Mouse (Mus musculus): ENCODE measurements around the gene Ppp1r13b. TPM values are rescaled to one million over a fixed set of nuclear protein-coding genes. Genes with fewer than 3 reads are reported as not detected.

Ppp1r13b gene
- polyA plus RNA-seq, 1 experiment from 2014 or later: 9.5 TPM

DNA sequence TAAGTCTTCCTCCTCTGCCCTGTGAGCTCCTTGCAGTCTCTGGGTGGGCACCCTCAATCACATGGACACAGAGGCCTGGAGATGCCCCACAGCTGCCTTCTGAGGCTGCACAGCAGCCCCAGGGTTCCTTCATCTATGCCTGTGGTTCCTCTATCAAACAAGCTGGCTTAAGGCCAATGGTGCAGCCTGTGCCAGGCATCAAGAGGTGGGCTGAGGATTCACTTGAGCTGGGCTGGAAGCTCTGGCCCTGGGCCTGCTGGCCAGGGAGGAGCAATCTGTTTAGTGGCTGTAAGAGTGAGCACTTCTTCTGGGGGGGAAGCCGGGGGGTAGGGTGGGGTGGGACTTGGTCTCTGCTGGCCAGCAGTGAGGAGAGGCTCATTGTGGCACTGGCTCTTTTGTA is 19.4 kb upstream of the Ppp1r13b start:
- ATAC-seq (ENCODE audit: low FRiP score): no peak
- DNase-seq (ENCODE audit: low spot score): no peak
- WGBS: 75% methylated on average over 1 of the region's 1 CpGs
- Histone ChIP-seq H3K9ac (ENCODE audit: low read depth, low read length) (no peak overlapping the region), H3K27ac (ENCODE audit: low read depth, low read length) (no peak overlapping the region), H3K4me1 (replicated peaks; ENCODE audit: control insufficient read depth, insufficient read depth, low read length) (no peaks in the 10 kb centered on the region), H3K4me2 (replicated peaks; ENCODE audit: low read depth, low read length) (no peak overlapping the region), H3K9me3 (ENCODE audit: control insufficient read depth, low read length) (no peaks in the 10 kb centered on the region), H3K36me3 (ENCODE audit: control insufficient read depth, insufficient read depth, low read length) (no peaks in the 10 kb centered on the region), H3K27me3 (ENCODE audit: control insufficient read depth, insufficient read depth, low read length) (no peaks in the 10 kb centered on the region), H3K4me3 (ENCODE audit: low read depth, low read length) (no peak overlapping the region)

DNA sequence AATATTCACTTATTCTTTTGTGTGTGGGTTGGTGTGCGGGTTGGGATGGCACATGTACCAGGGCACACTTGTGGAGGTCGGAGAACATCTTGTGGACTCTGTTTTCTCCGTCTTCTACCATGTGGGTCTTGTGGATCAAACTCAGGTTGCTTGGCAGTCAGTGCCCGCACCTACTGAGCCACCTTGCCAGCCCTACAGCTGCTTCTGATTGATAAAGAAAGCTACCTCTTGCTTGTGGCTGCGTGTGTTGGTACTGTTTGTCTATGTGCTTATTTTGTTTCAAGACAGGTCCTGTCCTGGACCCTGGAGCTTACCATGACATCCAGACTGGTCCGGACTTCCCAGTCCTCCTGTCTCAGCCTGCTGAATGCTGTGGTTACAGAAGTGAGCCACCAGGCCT is 15.2 kb upstream of the Ppp1r13b start:
- WGBS: 86% methylated on average over 6 of the region's 6 CpGs
- ATAC-seq (ENCODE audit: low FRiP score) (no peak), DNase-seq (ENCODE audit: low spot score) (no peak)
- Histone ChIP-seq H3K9ac (ENCODE audit: low read depth, low read length) (no peak overlapping the region), H3K9me3 (ENCODE audit: control insufficient read depth, low read length) (no peaks in the 10 kb centered on the region), H3K4me1 (replicated peaks; ENCODE audit: control insufficient read depth, insufficient read depth, low read length) (no peaks in the 10 kb centered on the region), H3K4me3 (ENCODE audit: low read depth, low read length) (no peak overlapping the region), H3K36me3 (ENCODE audit: control insufficient read depth, insufficient read depth, low read length) (no peaks in the 10 kb centered on the region), H3K4me2 (replicated peaks; ENCODE audit: low read depth, low read length) (no peak overlapping the region), H3K27ac (ENCODE audit: low read depth, low read length) (no peak overlapping the region), H3K27me3 (ENCODE audit: control insufficient read depth, insufficient read depth, low read length) (no peaks in the 10 kb centered on the region)

DNA sequence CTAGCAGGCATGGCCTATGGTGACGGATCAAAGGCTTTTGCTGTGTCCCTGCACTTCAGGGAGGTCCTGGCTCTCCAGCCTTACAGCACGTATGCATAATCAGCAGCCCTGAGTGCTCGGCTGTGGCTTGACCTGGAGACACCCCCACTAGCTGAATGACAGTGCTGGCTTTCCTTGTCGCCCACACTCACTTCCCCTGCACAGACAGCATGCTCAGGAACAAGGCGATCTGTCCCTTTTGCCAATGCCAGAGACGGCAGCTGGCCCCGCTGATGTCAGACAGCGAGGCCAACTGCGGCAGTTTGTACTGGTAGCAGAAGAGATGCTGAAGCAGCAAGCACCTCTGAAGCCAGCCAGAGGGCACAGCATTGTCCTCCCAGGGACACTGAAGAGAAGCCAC is 12.1 kb upstream of the Ppp1r13b start:
- H3K9me3 ChIP-seq (ENCODE audit: control insufficient read depth, low read length): no peaks in the 10 kb centered on the region
- H3K27ac ChIP-seq (ENCODE audit: low read depth, low read length): no peak overlapping the region
- H3K27me3 ChIP-seq (ENCODE audit: control insufficient read depth, insufficient read depth, low read length): no peaks in the 10 kb centered on the region
- no peak overlapping the region for H3K4me2 ChIP-seq (replicated peaks; ENCODE audit: low read depth, low read length)
- no peaks in the 10 kb centered on the region for H3K4me1 ChIP-seq (replicated peaks; ENCODE audit: control insufficient read depth, insufficient read depth, low read length)
- WGBS: 49% methylated on average over 9 of the region's 9 CpGs
- H3K4me3 ChIP-seq (ENCODE audit: low read depth, low read length): no peak overlapping the region
- no peaks in the 10 kb centered on the region for H3K36me3 ChIP-seq (ENCODE audit: control insufficient read depth, insufficient read depth, low read length)
- DNase-seq (ENCODE audit: low spot score) (no peak), ATAC-seq (ENCODE audit: low FRiP score) (no peak)
- H3K9ac ChIP-seq (ENCODE audit: low read depth, low read length): no peak overlapping the region

DNA sequence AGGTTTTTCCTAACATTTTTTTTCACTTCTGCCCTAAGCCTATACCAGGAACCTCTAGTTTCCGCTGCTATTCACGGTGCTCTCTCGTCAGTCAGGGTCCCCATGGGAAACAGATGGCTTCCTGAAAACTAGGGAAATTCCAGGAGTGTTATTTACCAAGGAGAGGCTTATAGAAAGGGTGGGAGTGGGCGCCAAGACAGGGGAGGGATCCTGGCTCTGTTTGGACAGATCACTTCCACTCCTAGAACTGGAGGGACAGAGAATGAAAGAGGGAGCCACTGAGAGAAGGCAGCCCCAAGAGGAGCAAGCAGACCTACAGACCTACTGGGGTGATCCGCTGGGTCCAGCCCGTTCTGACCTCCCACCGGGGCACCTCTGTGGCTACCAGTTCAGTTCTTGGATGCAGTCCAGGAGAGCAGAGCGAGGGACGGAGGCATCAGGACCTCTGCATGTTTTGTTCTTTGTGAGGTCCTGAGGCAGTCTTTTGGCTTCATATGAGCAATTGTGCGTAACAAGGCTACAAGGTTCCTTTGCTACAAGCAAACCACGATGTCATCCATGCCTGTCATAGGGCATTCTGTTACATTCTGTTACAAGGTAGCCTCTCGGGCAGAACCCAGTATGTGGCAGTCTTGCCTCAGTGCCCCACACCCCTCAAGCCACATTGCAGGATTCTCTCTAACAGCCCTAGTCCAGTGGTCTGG is 8.8 kb upstream of the Ppp1r13b start:
- Histone ChIP-seq H3K4me1 (replicated peaks; ENCODE audit: control insufficient read depth, insufficient read depth, low read length) (no peaks in the 10 kb centered on the region), H3K9me3 (ENCODE audit: control insufficient read depth, low read length) (no peaks in the 10 kb centered on the region), H3K27me3 (ENCODE audit: control insufficient read depth, insufficient read depth, low read length) (no peaks in the 10 kb centered on the region), H3K36me3 (ENCODE audit: control insufficient read depth, insufficient read depth, low read length) (no peaks in the 10 kb centered on the region), H3K4me3 (ENCODE audit: low read depth, low read length) (no peak overlapping the region), H3K9ac (ENCODE audit: low read depth, low read length) (no peak overlapping the region), H3K4me2 (replicated peaks; ENCODE audit: low read depth, low read length) (no peak overlapping the region), H3K27ac (ENCODE audit: low read depth, low read length) (no peak overlapping the region)
- DNase-seq (ENCODE audit: low spot score) (no peak), ATAC-seq (ENCODE audit: low FRiP score) (no peak)
- WGBS: 62% methylated on average over 12 of the region's 12 CpGs

DNA sequence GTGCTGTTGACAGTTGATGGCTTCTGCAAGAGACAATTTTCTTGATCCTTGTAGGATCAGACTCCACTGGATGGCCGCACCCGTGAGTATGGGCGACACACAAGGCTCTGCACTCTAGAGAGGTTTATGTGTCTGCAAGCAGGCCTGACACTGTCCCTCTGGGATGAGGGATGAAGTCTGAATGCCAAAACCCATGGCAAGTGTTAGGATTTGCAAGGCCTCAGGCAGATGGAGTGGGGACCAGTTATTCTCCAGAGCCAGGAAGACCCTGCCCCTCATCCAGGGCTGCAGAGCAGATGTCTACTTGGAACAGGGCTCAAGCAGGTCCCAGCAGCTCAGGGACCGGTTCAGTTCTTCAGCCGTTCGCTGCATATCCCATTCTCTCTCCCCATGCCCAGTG is 7.9 kb upstream of the Ppp1r13b start:
- no peak for DNase-seq (ENCODE audit: low spot score)
- Histone ChIP-seq H3K27me3 (ENCODE audit: control insufficient read depth, insufficient read depth, low read length) (no peaks in the 10 kb centered on the region), H3K4me3 (ENCODE audit: low read depth, low read length) (no peak overlapping the region), H3K27ac (ENCODE audit: low read depth, low read length) (no peak overlapping the region), H3K4me2 (replicated peaks; ENCODE audit: low read depth, low read length) (no peak overlapping the region), H3K9ac (ENCODE audit: low read depth, low read length) (no peak overlapping the region), H3K36me3 (ENCODE audit: control insufficient read depth, insufficient read depth, low read length) (no peaks in the 10 kb centered on the region), H3K9me3 (ENCODE audit: control insufficient read depth, low read length) (no peaks in the 10 kb centered on the region), H3K4me1 (replicated peaks; ENCODE audit: control insufficient read depth, insufficient read depth, low read length) (no peaks in the 10 kb centered on the region)
- ATAC-seq (ENCODE audit: low FRiP score): no peak
- WGBS: 93% methylated on average over 6 of the region's 6 CpGs

DNA sequence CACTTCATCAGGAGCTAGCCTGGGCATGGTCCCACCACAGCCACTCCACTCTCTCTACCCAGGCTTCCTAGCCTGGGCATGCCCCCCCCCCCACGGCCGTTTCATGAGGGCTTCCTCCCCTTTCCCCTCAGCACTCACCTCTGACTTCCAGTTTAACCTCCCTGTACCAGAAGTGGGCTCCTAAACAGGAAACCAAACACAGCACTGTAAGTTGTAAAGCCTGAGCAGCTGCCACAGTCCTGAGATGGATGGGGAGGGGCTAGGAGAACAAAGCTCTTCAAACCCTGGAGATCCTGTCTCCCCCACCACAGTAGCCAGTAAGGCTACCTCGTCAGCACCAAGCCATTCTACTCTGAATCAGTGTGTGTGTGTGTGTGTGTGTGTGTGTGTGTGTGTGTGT is 6.1 kb upstream of the Ppp1r13b start:
- Histone ChIP-seq H3K4me2 (replicated peaks; ENCODE audit: low read depth, low read length) (no peak overlapping the region), H3K9ac (ENCODE audit: low read depth, low read length) (no peak overlapping the region), H3K9me3 (ENCODE audit: control insufficient read depth, low read length) (no peaks in the 10 kb centered on the region), H3K36me3 (ENCODE audit: control insufficient read depth, insufficient read depth, low read length) (no peaks in the 10 kb centered on the region), H3K4me1 (replicated peaks; ENCODE audit: control insufficient read depth, insufficient read depth, low read length) (no peaks in the 10 kb centered on the region), H3K4me3 (ENCODE audit: low read depth, low read length) (no peak overlapping the region), H3K27ac (ENCODE audit: low read depth, low read length) (no peak overlapping the region), H3K27me3 (ENCODE audit: control insufficient read depth, insufficient read depth, low read length) (peaks cover 4% of the 10 kb centered on the region)
- no peak for ATAC-seq (ENCODE audit: low FRiP score)
- 32% methylated on average over 3 of the region's 3 CpGs for WGBS
- no peak for DNase-seq (ENCODE audit: low spot score)

DNA sequence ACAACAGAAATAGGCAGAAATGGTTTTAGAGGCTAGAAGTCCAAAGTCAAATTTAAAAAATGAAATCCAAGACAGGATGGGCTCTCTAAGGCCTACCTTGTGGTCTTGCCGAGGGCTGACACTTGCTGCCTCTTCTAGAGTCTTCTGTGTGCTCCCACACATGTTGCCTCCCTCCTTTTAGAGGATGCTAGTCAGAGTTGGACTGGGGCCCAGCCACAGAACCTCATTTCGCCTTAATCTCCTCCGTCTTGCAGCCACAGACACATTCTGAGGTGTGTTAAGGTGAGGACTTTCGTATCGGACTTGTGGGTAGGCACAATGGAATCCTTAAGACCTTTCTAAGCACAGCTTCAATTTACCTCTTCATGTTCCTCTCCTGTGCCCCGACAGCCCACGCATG is 4.9 kb upstream of the Ppp1r13b start:
- no peak for ATAC-seq (ENCODE audit: low FRiP score)
- WGBS: 90% methylated on average over 7 of the region's 7 CpGs

DNA sequence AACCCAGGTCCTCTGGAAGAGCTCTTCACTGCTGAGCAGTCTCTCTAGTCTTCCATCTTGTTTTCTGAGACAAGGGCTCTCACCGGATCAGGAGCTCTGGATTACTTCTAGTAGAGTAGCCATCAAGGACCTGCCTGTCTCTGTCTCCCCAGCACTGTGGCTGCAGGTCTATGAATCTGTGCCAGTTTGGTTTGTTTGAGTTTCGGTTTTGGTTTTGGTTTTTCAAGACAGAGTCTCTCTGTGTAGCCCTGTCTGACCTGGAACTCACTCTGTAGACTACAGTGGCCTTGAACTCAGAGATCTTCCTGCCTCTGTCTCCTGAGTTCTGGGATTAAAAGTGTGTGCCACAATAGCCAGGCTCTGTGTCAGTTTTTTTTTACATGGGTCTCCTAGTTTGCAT is 3.9 kb upstream of the Ppp1r13b start:
- DNase-seq (ENCODE audit: low spot score) (no peak), ATAC-seq (ENCODE audit: low FRiP score) (no peak)
- WGBS: 93% methylated on average over 2 of the region's 2 CpGs
- Histone ChIP-seq H3K9ac (ENCODE audit: low read depth, low read length) (no peak overlapping the region), H3K36me3 (ENCODE audit: control insufficient read depth, insufficient read depth, low read length) (no peaks in the 10 kb centered on the region), H3K4me2 (replicated peaks; ENCODE audit: low read depth, low read length) (no peak overlapping the region), H3K4me1 (replicated peaks; ENCODE audit: control insufficient read depth, insufficient read depth, low read length) (no peaks in the 10 kb centered on the region), H3K9me3 (ENCODE audit: control insufficient read depth, low read length) (no peaks in the 10 kb centered on the region), H3K4me3 (ENCODE audit: low read depth, low read length) (no peak overlapping the region), H3K27ac (ENCODE audit: low read depth, low read length) (no peak overlapping the region), H3K27me3 (ENCODE audit: control insufficient read depth, insufficient read depth, low read length) (peaks cover 7% of the 10 kb centered on the region)

More for the DNA sequence above, 4.9 kb upstream of the Ppp1r13b start:
- H3K9ac ChIP-seq (ENCODE audit: low read depth, low read length): no peak overlapping the region
- no peak overlapping the region for H3K4me3 ChIP-seq (ENCODE audit: low read depth, low read length)
- no peaks in the 10 kb centered on the region for H3K9me3 ChIP-seq (ENCODE audit: control insufficient read depth, low read length)
- H3K4me1 ChIP-seq (replicated peaks; ENCODE audit: control insufficient read depth, insufficient read depth, low read length): no peaks in the 10 kb centered on the region
- H3K36me3 ChIP-seq (ENCODE audit: control insufficient read depth, insufficient read depth, low read length): no peaks in the 10 kb centered on the region
- no peak overlapping the region for H3K4me2 ChIP-seq (replicated peaks; ENCODE audit: low read depth, low read length)
- peaks cover 7% of the 10 kb centered on the region for H3K27me3 ChIP-seq (ENCODE audit: control insufficient read depth, insufficient read depth, low read length)
- no peak overlapping the region for H3K27ac ChIP-seq (ENCODE audit: low read depth, low read length)
- DNase-seq (ENCODE audit: low spot score): no peak

DNA sequence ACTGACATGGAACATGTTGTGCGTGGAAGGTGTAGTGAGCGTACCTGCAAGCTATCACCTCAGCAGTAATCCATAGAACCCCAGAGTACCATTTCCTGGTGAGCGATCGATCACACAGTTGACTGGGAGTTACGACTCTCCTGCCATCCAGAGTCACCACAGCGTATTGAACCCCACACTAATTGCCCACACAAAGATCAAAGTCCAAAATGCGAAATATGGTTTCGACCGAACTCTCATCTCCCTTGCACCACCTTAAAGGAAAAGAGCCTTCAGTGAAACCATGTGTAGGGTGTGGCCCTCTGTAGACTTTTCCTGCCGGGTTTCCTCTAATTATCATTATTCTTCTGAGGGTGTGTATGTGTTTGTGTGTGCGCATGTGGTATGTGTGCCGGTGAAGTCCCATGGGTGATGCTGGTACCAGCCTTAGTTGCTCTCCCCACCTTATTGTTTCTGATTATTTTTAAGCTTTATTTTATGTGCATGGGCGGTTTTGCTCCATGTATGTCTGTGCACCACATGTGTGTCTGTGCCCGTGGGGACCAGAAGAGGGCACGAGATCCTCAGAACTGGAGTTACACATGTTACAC is 3.4 kb upstream of the Ppp1r13b start:
- ATAC-seq (ENCODE audit: low FRiP score) (no peak), DNase-seq (ENCODE audit: low spot score) (no peak)
- H3K9me3 ChIP-seq (ENCODE audit: control insufficient read depth, low read length): no peaks in the 10 kb centered on the region
- WGBS: 89% methylated on average over 15 of the region's 15 CpGs
- H3K27me3 ChIP-seq (ENCODE audit: control insufficient read depth, insufficient read depth, low read length): peaks cover 9% of the 10 kb centered on the region
- no peak overlapping the region for H3K4me3 ChIP-seq (ENCODE audit: low read depth, low read length)
- no peak overlapping the region for H3K9ac ChIP-seq (ENCODE audit: low read depth, low read length)
- H3K27ac ChIP-seq (ENCODE audit: low read depth, low read length): no peak overlapping the region
- H3K4me1 ChIP-seq (replicated peaks; ENCODE audit: control insufficient read depth, insufficient read depth, low read length): no peaks in the 10 kb centered on the region
- H3K36me3 ChIP-seq (ENCODE audit: control insufficient read depth, insufficient read depth, low read length): no peaks in the 10 kb centered on the region
- no peak overlapping the region for H3K4me2 ChIP-seq (replicated peaks; ENCODE audit: low read depth, low read length)

All from hindbrain, embryonic 11.5 days (tissue).